Mouse (Mus musculus) c-Kit-positive CD71-negative TER-119-negative erythroid progenitor cells, embryonic 14.5 days (primary cell): ENCODE data around the gene Wwtr1.

ENCODE experiments used
- DNase-seq: peaks from one replicate; pipeline ENCODE4 v3.0.0-alpha.2; 2013; ENCODE audit warnings: low read depth

Wwtr1 gene

DNA sequence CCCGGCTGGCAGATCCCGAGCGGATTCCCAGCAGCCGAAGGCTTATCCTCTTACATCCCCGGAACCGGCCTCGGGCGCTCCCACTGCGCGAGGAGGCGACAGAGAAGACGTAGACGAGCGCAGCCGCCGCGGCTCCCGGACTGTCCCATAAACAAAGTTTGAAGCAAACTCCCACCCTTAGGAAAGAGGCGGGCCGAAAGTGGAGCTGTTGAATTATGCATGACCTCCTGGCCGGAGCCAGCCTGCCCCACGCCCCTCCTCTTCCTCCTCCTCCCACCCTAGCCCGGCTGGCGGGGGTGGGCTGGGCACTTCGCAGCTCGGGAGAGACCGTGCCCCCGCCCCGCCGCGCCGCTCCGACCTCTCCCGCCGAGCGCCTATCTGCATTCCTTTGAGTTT lies at the start of gene Wwtr1:
TSS of gene Wwtr1 (minus strand) at position 251 of the 396 bp plus-strand sequence.
- DNase-seq = peak; percentile 40

DNA sequence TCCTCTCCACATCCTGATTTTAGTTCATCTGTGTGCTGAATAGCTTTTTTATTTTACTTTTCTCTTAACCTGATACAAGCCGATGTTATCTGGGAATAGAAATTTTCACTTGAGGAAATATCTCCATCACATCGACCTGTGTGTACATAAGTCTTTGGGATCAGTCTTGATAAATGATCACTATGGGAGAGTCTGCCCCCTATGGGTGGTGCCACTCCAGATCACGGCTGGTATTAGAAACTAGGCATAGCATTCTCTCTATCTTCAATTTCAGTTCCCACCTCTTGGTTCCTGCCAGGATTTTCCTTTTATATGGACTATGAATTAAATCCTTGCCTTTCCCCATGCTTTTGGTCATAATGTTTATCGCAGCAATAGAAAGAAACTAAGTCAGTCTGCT lies 44.0 kb upstream of the Wwtr1 start:
- DNase-seq = no peak

DNA sequence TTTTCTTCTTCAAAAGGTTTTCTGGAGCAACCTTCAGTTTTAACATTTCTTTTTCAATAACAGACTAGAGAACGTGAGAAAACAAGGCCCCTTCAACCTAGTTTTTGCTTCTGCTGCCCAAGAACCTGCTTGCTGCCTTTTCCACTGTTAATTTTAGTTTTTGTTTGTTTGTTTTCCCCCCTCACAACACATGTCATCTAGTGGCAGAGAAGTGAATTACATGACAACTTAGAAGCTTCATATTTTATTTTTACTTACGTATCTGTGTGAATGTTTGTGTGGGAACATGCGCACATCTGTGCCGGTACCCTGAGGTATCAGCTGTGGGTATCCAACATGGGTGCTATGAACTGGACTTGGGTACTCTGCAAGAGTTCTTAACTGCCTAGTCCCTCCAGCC lies 39.9 kb upstream of the Wwtr1 start:
- DNase-seq = no peak

DNA sequence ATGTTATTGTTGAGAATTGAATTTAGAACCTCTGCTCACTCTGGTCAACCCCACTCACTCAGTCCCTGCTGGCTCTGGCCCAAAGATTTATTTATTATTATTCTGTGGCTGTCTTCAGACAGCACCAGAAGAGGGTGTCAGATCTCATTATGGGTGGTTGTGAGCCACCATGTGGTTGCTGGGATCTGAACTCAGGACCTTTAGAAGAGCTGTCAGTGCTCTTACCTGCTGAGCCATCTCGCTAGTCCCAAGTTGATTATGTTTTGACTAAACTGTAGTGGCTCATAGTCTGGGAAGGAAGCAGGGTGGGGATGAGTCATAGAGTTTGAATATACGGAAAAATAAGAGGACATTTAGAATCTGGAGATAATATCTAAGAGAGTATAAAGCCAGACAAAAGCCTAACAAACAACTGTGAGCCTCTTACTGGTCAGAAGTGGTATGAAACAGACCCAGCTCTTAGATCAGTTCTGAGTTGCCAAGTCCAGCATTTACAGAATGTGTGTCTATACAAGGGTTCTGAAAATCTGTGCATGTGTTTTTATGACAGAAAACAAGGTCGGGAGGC lies 36.8 kb upstream of the Wwtr1 start:
- no peak for DNase-seq

DNA sequence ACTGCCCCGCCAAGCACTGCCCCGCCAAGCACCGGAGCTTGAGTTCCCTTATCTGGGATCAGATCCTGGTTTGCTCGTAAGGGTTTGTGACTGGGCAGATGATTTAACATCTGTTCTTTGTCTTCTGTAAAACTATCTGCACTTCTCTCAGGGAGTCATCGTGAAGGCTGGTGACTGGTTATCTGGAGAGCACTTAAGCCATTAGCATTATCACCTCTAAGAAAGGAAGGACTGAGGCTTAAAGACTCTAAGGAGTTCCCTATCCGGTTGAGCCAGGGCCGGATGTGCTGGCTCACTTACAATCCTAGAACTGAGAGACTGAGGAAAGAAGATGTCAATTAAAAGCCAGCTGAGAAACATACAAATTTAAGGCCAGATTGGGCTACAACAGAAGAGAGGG lies 36.1 kb upstream of the Wwtr1 start:
- DNase-seq = no peak

DNA sequence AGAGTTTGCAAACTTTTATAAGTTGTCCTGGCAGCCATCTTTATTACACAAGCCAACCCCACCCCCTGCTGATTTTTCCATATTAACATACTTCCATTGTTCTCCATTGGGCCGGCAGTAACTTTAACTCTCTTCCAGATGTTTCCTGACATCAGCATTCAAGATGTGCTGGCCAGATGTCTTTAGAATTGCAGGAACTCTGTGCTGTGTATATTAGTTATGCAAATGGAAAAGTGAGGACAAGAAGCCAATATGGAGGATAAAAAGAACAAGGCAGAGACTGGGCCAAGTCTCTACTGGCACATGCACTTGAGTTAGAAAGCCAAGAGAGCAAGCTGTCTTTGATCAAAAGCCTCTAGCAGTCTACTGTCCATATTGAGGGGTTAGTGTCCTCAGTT lies 28.9 kb upstream of the Wwtr1 start:
- no peak for DNase-seq

DNA sequence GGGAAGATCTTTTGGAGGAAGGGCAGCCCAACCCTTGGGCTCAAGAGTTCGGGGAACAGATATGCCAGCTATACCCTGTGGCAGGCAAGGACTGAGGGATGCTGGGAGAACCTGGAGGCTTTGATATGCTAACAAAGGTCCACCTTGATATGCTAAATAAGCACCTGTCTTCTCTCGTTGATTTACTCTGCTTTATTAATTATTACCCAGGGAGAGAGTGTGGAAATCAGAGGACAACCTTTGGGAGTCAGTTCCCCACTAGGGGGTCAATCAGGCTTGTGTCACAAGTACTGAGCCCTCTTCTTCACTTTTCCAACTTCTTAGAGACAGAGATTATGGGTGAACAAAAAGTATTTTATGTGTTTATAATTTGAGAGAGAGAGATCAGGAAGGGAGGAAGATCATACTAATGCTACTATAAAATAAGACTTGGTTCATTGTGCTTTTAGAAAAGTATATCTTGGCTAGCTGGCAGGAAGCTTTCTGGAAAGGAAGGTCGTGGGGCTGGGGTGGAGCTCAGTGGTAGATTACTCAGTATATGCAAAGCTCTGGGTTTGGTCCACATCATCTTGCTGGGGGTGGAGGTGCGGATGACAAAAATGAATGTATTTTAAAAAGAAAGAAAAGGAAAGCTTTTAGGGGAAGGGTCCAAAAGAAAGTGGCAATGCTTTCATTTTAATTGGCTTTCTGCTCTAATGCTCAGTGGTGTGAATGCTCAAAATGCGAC lies 28.3 kb upstream of the Wwtr1 start:
- DNase-seq = no peak

DNA sequence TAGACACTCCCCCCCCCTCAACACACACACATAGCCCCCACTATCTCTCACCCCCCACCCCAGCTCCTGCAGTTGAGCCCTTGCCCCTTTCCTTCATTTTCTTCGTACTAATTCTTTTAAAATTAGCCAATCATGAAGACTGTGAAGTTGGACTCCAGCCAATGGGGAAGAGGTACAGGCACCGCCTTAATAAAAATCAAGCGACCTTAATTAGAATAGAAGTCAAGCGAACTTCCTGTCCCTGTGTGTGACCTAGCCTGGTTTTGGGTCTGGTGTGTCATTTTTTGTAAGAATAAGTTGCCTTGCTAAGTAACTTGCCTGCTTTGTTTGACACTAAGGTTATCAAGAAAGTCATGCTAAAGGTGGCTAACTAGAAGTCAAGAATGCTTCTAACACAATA lies 26.9 kb upstream of the Wwtr1 start:
- no peak for DNase-seq

DNA sequence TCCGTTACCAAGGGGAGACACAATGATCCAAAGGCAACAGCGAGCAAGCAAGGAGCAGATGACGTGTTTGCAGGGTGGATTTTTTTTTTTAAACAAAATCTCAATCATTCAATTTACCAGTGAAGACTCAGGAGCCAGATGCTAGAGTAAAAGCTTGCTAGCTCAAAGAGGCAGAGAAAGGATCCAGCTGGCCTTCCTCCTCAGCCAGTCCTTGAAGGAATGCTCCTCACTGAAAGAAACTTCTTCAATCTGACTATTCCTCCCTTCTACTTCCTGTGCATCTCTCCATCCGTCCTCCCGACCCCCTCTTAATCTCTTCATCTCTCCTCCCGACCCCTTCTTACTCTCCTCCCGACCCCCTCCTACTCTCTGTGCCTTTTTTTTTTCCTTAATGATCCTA lies 20.9 kb upstream of the Wwtr1 start:
- DNase-seq = no peak

DNA sequence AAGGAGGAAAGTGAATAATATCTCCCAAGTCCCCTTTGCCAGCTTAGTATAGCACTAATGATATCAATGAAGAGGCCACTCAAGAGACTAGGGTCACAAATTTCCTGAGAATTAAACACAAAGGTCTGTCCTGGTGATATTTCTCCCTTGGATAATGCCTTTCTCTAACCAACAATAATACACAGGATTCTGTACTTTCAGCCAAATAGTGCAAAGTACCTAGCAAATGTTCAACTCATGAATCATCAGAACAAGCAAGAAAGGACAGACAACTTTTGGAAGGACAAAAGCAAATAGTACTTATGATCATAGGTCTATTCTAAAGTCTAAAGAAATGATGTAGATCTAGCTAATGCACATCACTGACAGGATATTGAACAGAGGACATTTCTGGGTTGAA lies 19.8 kb upstream of the Wwtr1 start:
- DNase-seq = no peak

DNA sequence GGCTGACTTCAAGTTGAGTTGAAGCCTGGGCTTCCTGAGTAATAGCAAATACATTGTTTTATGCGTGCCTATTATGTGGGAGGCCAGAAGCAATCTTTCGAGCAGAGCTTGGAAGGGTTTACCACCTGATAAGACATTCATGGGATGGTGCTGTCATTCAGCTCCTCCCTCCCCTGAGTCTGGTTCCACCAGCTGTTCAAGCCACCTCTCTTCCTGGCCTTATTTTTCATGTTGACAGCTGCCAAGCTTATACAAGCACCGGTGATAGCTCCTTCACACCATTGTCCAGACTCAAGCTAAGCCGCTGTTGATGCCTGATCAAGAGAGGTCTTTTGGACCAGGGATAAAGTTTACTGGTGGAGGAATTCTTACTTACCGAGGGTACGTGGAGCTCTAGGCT lies 10.3 kb upstream of the Wwtr1 start:
- DNase-seq = no peak

DNA sequence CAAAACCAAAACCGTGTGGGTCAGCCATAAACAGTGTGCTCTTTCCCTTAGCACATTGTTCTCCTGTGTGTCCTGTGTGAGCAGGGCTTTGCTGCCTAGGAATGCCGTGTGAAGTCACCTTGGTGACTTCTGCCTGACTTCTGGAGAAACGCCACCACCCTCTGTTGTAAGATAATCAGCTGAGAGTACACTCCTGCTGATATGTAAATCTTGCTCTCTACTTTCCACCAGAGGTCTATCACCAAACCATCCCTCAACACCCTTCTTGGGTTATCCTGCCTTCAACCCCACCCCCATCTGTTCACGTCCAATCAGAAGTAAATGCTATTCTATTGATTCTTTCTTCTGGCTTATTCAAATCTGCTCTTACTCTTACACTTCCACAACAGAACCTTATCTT lies 7.8 kb upstream of the Wwtr1 start:
- DNase-seq = no peak

DNA sequence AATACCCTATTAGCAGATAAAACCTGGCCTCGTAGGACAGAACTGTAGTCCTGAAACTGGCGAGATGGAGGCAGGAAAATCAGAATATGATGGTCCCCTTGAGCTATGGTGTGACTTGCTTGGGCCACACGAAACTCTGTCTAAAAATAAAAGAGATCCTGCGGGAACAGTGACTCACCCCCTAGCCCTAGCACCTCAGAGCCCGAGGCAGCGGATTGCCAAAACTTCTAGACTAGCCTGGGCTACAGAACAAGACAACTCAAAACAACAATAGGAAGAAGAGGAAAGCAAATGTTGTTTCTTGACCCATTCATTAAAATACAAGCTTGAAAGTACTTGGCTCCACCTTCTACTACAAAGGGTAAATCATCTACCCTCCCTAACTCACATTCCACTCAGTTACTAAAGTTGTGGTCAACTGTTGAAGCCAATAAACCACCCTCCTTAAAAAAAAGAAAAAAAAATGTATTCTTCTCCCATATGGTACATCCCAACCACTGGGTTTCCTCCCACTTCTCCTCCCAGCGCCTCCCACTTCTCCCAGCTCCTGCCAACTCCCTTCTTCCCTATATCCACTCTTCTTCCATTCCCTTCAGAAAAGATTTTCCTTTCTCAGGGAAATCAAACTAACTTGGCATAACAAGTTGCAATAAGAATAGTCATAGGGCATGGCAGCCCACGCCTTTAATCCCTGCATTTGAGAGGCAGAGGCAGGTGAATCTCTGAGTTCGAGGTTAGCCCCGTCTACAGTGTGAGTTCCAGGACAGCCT lies 4.9 kb upstream of the Wwtr1 start:
- DNase-seq = no peak

DNA sequence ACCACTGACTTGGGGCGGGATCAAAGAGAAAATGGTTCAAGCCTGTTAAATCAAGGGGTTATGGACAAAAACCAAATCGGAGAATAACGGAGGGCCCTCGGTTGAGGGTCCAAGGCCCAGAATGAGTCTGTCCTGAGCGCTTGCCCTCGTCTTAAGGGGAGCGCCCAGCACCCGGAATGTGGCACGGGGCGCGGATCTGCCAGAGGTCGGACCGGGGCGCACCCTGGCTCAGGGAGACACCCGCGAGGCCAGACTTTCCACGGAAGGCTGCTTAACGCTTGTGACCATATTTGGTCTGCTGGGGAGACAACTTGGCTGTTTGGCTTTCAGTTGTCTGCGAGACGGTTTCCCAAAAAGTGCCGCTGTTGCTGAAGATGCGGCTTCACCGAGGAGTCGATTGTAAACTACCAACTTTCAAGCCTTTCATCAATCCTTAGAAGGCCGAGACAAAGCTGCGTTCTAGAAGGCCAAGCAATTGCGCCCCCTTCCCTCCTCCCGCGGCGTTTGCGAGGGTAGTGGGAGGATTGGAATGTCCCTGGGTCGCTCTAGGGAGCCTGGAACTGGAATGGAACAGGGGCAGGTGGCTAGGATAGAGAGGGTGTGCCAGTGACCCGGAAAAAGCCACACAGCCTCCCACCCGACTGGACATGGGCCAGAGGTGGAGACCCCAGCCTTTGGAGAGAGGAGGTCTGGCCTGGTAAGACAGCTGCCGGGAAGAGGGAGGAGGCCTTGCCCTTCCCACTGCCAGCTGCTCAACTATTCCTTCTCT lies 530 bp upstream of the Wwtr1 start:
- DNase-seq = peak; percentile 10

DNA sequence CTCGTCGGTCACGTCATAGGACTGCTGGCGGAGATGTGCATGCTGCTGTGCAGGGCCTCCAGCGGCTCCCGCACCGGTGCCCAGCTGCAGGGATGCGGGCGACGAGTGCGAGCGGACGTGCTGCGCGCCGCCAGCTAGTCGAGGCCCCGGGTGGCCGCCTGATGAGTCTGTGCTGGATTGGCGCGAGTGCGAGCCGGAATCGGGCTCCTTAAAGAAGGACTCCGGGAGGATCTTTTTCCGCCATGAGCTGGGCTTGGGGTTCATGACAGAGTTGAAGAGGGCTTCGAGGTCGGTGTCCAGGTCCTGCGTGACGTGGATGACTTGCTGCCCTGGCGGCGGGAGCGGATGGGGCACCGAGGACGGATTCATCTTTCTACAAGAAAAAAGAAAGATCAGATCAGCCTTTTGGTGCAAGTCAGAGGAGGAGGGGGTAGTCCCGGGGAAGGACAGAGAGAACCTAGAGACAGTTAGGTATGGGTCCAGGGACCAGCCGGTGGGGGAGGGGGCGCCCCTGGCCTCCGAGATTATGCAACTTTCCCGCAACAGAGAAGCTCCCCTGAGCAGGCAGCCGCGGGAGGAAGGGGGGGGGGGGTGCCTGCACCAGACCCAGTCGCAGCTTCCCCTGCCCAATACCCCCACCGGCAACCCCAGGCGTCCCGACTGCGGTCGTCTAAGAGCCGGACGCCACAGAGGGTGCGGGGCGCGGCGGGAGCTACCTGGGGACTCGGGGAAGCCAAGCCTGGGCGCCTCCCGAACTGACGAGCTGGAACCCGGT lies 638 bp downstream of the Wwtr1 start:
- no peak for DNase-seq

DNA sequence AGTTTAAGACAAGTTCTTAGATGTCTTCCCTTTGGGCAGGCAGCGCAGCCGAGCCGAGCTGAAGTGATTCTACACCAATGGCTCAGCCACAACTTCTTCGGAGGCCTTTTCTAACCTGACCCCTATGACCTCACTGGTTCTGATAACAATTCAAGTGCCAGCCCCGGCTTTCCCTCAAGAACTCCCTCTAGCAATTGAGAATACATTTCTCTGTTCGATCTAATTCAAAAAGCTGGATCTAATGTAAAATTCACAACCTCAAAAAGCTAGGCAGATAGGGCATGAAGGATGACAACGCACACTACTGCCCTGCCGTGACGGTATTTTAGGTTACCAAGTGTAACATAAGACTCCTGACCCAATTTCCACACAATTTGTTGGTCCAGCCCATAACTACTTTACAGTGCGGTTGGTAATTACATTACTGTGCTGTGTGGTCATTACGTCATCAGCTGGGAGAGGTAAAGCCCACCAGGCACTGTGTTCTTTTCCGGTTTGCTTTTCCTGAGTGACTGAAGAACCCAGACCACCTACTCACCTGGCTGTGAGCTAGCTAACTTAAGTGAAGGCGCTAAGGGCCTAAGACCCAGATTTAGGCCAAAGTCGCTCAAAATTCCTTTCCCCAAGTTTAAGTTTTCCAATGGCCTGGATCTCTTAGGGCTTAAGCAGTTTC lies 1.7 kb downstream of the Wwtr1 start:
- no peak for DNase-seq

DNA sequence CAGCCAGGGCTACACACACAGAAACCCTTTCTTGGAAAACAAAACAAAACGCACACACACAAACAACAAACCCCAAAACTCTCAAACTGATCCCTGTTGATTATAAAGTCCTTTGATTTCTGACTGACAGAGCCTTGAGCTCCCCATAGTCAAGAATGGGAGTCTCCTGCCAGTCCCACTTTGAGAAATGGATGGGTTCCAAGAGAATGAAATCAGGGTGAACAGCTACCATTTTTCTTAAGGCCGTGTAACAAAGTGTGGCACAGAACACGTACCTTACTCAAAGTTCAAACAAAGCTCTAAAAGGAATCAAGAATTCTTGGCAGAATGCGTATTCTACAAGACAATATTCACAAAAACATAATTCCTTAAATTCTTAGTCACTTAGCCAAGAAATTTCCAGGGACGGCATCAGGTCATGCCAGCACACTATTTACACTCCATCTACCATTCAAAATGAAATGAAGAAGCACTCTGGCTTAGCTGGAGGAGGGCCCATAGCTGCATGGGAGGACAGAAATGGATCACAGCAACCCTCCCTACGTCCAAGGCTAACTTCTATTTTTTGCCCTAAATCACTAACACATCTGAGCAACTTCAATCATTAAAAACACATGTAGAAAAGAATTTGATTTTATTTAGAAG lies 3.3 kb downstream of the Wwtr1 start:
- no peak for DNase-seq

DNA sequence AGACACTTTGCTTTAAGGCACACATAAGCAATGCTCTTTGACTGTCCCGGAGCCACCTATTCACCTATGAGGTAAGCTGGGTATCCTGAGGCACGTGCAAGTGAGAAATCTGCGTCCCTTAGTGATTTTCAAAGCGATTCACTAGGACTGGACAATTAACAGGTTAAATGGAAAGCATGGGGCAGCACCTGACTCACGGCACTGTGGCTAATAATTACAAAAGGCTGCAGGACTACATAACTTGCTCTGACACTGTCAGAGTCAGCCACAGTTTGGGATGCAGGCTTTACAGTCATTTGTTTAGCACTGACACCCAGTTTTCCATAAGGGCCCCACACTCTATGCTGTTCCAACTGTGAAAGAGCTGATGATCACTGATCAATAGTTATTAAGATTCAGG lies 9.1 kb downstream of the Wwtr1 start:
- DNase-seq = no peak

DNA sequence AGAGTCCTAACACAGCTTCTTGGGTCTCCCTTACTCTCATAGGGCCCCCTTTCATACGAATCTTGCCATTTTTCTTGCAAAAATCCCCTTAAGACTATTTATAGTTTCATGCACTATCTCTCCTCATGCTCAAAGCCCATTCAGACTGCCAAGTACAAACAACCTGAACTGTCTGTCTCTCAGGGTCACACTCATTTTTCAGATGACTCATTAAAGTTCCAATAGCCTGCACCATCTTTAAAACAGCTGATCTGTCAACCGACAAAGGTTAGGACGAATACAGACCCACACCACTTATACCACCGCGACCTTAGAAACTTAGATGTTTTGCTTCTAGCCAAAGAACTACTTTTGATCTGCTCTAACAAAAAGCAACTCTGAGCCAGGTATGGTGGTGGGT lies 12.1 kb downstream of the Wwtr1 start:
- no peak for DNase-seq

DNA sequence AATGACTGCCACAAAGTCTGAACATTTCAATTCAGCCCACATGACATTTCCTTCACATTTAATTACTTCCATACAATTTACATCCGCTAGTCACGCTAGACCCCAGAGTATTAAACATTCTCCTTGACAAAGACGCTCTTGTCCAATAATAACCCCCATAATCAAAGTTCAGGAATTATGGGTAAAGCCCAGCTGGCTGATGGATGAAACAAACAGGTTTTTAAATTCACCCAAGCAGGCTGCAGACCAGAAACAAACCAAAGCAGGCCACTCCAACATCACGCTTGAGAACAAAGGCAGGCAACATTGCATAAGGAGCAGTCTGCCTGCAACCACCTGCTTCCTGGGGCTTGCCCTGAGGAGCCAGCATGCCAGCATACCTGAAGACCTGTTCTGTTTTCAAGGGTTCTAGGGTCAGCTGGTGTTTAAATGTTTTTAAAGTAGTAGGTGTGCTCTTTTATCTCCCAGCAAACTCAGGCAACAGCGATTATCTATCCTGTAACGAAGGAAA lies 12.7 kb downstream of the Wwtr1 start:
- DNase-seq = no peak

DNA sequence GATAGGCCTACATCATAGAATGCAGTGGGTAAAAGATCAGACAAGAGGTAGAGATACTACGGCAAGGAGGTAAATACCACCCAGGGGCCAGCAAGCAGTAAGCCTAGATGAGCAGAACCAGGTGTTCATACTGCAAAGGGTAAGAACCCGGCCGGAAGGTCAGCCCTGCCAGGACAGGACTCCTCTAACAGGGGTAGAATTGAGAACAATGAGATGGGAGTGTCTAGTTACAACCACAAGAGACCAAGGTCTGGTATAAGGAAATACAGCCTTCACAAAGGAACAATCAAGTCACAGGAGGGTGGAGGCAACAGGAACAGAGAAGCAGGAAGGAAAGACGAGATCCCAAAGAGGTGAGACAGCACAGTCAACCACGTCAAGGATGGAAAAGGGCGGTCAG lies 16.9 kb downstream of the Wwtr1 start:
- no peak for DNase-seq
